Mouse (Mus musculus) B cell, adult 2 months (primary cell): Measurements from ENCODE around the gene Fbxl19.

Source experiments
- DNase-seq, 2 experiments: peaks; one replicate each; pipeline ENCODE4 v3.0.0; 2022

The Fbxl19 gene

GRCm38 (mm10) chr7:127808821-127809220 is 64.5 kb downstream of the Fbxl19 start:
- no peak for DNase-seq

GRCm38 (mm10) chr7:127809846-127810245 is 65.5 kb downstream of the Fbxl19 start:
- no peak for DNase-seq

GRCm38 (mm10) chr7:127810650-127811049 is 66.3 kb downstream of the Fbxl19 start:
- DNase-seq = no peak

- DNase-seq = no peak
Observed at GRCm38 (mm10) chr7:127811240-127811639, 66.9 kb downstream of the Fbxl19 start.

GRCm38 (mm10) chr7:127812292-127812691 is 67.9 kb downstream of the Fbxl19 start:
- no peak for DNase-seq

GRCm38 (mm10) chr7:127813821-127814220 is 69.5 kb downstream of the Fbxl19 start:
- DNase-seq = no peak

- DNase-seq = no peak
Observed at GRCm38 (mm10) chr7:127814241-127814921, 70.0 kb downstream of the Fbxl19 start.

GRCm38 (mm10) chr7:127815116-127815665 is 70.8 kb downstream of the Fbxl19 start:
- DNase-seq = no peak

GRCm38 (mm10) chr7:127815954-127816821 is 71.8 kb downstream of the Fbxl19 start:
- peak; percentile 10 to 12 for DNase-seq

GRCm38 (mm10) chr7:127817053-127817452 is 72.7 kb downstream of the Fbxl19 start:
- no peak for DNase-seq

GRCm38 (mm10) chr7:127817776-127818175 is 73.4 kb downstream of the Fbxl19 start:
- no peak for DNase-seq
